Mouse (Mus musculus) heart, adult 18-20 months (tissue): ENCODE measurements around the gene Card10. TPM values are rescaled to one million over a fixed set of nuclear protein-coding genes. Genes with fewer than 3 reads are reported as not detected.
A peak's percentile ranks its signal among the peaks of the same experiment; 100 is the strongest.

Experiments used
- DNase-seq, 2 experiments: peaks; one replicate each; pipeline ENCODE4 v3.0.0; 2021 to 2022; ENCODE audit warnings: mixed read lengths in 1 of 2
- total RNA-seq, 2 experiments: library from RNA; stranded (reverse); gene quantifications; 2 replicates each; pipeline ENCODE4 v1.2.3; 2021

Card10 gene
- total RNA-seq, 2 experiments from 2014 or later: 14.1 to 14.5 TPM

- DNase-seq: peak in 1 of 2 experiments; percentile 16
Observed at GRCm38 (mm10) chr15:78772856-78773255, 30.0 kb downstream of the Card10 start.

GRCm38 (mm10) chr15:78772368-78772763 is 30.5 kb downstream of the Card10 start:
- peak in 1 of 2 experiments; percentile 76 for DNase-seq

GRCm38 (mm10) chr15:78771531-78772367 is 31.1 kb downstream of the Card10 start:
- DNase-seq: peak; percentile 58 to 84

- no peak for DNase-seq
Observed at GRCm38 (mm10) chr15:78770983-78771355, 31.9 kb downstream of the Card10 start.

- no peak for DNase-seq
Observed at GRCm38 (mm10) chr15:78770234-78770982, 32.4 kb downstream of the Card10 start.

GRCm38 (mm10) chr15:78769064-78769463 is 33.8 kb downstream of the Card10 start:
- DNase-seq: no peak

- no peak for DNase-seq
Observed at GRCm38 (mm10) chr15:78763704-78764103, 39.1 kb downstream of the Card10 start.

GRCm38 (mm10) chr15:78763210-78763609 is 39.6 kb downstream of the Card10 start:
- no peak for DNase-seq

GRCm38 (mm10) chr15:78761112-78761511 is 41.7 kb downstream of the Card10 start:
- DNase-seq: no peak

- no peak for DNase-seq
Observed at GRCm38 (mm10) chr15:78758132-78758531, 44.7 kb downstream of the Card10 start.

- no peak for DNase-seq
Observed at GRCm38 (mm10) chr15:78755966-78756725, 46.7 kb downstream of the Card10 start.

- no peak for DNase-seq
Observed at GRCm38 (mm10) chr15:78755226-78755625, 47.6 kb downstream of the Card10 start.

GRCm38 (mm10) chr15:78754144-78754543 is 48.7 kb downstream of the Card10 start:
- no peak for DNase-seq

GRCm38 (mm10) chr15:78752991-78753390 is 49.9 kb downstream of the Card10 start:
- no peak for DNase-seq

- DNase-seq: no peak
Observed at GRCm38 (mm10) chr15:78750608-78751350, 52.1 kb downstream of the Card10 start.

- DNase-seq: peak in 1 of 2 experiments; percentile 21
Observed at GRCm38 (mm10) chr15:78749855-78750254, 53.0 kb downstream of the Card10 start.

GRCm38 (mm10) chr15:78744206-78744605 is 58.6 kb downstream of the Card10 start:
- peak; percentile 62 to 93 for DNase-seq

GRCm38 (mm10) chr15:78742831-78743230 is 60.0 kb downstream of the Card10 start:
- DNase-seq: no peak

GRCm38 (mm10) chr15:78740662-78741061 is 62.2 kb downstream of the Card10 start:
- no peak for DNase-seq

- DNase-seq: no peak
Observed at GRCm38 (mm10) chr15:78737146-78737545, 65.7 kb downstream of the Card10 start.

GRCm38 (mm10) chr15:78736681-78737100 is 66.2 kb downstream of the Card10 start:
- DNase-seq: no peak

- DNase-seq: no peak
Observed at GRCm38 (mm10) chr15:78736181-78736579, 66.7 kb downstream of the Card10 start.
